Mouse (Mus musculus) CH12.LX (cell line): ENCODE measurements around the gene Nebl. TPM values are rescaled to one million over a fixed set of nuclear protein-coding genes. Genes with fewer than 3 reads are reported as not detected.

ENCODE experiments used
- DNase-seq: peaks from one replicate; pipeline ENCODE4 v3.0.0-alpha.2; 2013; ENCODE audit errors: extremely low read depth
- H3K27ac ChIP-seq: 2 replicates; pipeline ENCODE4 v1.5.1; 2012; ENCODE audit warnings: low read depth, mild to moderate bottlenecking, control low read depth, moderate library complexity; ENCODE audit not compliant: insufficient read depth
- H3K27me3 ChIP-seq: replicated peaks from 2 replicates; pipeline ENCODE3; 2012; ENCODE audit warnings: inconsistent platforms
- H3K36me3 ChIP-seq, 2 experiments: replicated peaks in 1 of 2; 2 replicates each; pipeline versions ENCODE3 to v1.6.1; 2012; ENCODE audit warnings: inconsistent platforms in 1 of 2, low read length in 1 of 2, mild to moderate bottlenecking in 1 of 2, mixed read lengths in 1 of 2, moderate library complexity in 1 of 2; ENCODE audit not compliant: control insufficient read depth in 1 of 2, insufficient read depth in 1 of 2
- H3K4me1 ChIP-seq, 2 experiments: 2 replicates each; pipeline ENCODE4 v1.6.1; 2012; ENCODE audit warnings: inconsistent platforms in 1 of 2, moderate library complexity in 1 of 2; ENCODE audit not compliant: insufficient read depth in 2 of 2, control insufficient read depth in 1 of 2
- H3K4me2 ChIP-seq: 2 replicates; pipeline ENCODE4 v1.6.1; 2012; ENCODE audit warnings: low read depth, mild to moderate bottlenecking, control low read depth; ENCODE audit not compliant: poor library complexity, insufficient read depth, severe bottlenecking
- H3K4me3 ChIP-seq, 3 experiments: fragments of 150-350 bp in 1 of 3; sonication (generic) in 1 of 3; replicated peaks in 1 of 3; 2 replicates each; pipeline versions ENCODE3 to v1.5.1; 2011 to 2012; ENCODE audit warnings: low read depth in 2 of 3, low read length in 2 of 3, mild to moderate bottlenecking in 2 of 3, moderate library complexity in 2 of 3, control low read depth in 1 of 3, improper control_type of control experiment in 1 of 3, inconsistent platforms in 1 of 3, mixed read lengths in 1 of 3; ENCODE audit not compliant: poor library complexity in 1 of 3
- H3K79me2 ChIP-seq: replicated peaks from 2 replicates; pipeline ENCODE4 v1.6.1; 2012; ENCODE audit warnings: mild to moderate bottlenecking, moderate library complexity; ENCODE audit not compliant: control insufficient read depth, poor library complexity, insufficient read depth, severe bottlenecking; ENCODE audit errors: extremely low read depth
- H3K9ac ChIP-seq: 2 replicates; pipeline ENCODE4 v1.6.1; 2012; ENCODE audit warnings: low read depth, mild to moderate bottlenecking, control low read depth, moderate library complexity; ENCODE audit not compliant: insufficient read depth
- H3K9me3 ChIP-seq: replicated peaks from 2 replicates; pipeline ENCODE3; 2012; ENCODE audit warnings: low read length, inconsistent platforms, mixed read lengths
- BHLHE40 ChIP-seq: IDR thresholded peaks from 2 replicates; pipeline ENCODE4 v1.6.1; 2011; ENCODE audit warnings: mild to moderate bottlenecking, low read depth, low read length, improper control_type of control experiment
- CHD2 ChIP-seq: IDR thresholded peaks from 2 replicates; pipeline ENCODE4 v1.6.1; 2011; ENCODE audit warnings: low read length, improper control_type of control experiment
- CTCF ChIP-seq, 2 experiments: IDR thresholded peaks in 1 of 2; conservative IDR thresholded peaks in 1 of 2; 2 replicates each; pipeline ENCODE4 v1.5.1; 2011 to 2012; ENCODE audit warnings: low read depth in 2 of 2, low read length in 2 of 2, improper control_type of control experiment in 1 of 2, inconsistent platforms in 1 of 2, mild to moderate bottlenecking in 1 of 2, moderate library complexity in 1 of 2
- ELF1 ChIP-seq: IDR thresholded peaks from 2 replicates; pipeline ENCODE4 v1.6.1; 2014; ENCODE audit warnings: low read depth, mild to moderate bottlenecking, inconsistent platforms, low read length, improper control_type of control experiment
- EP300 ChIP-seq: IDR thresholded peaks from 2 replicates; pipeline ENCODE4 v1.6.1; 2011; ENCODE audit warnings: low read length, improper control_type of control experiment
- ETS1 ChIP-seq: conservative IDR thresholded peaks from 2 replicates; pipeline ENCODE4 v1.6.1; 2012; ENCODE audit warnings: low read depth, mild to moderate bottlenecking, inconsistent platforms, low read length, improper control_type of control experiment, moderate library complexity
- IRF4 ChIP-seq: IDR thresholded peaks from 2 replicates; pipeline ENCODE4 v1.6.1; 2014; ENCODE audit warnings: low read depth, mild to moderate bottlenecking, inconsistent platforms, low read length, improper control_type of control experiment
- JUN ChIP-seq: IDR thresholded peaks from 2 replicates; pipeline ENCODE4 v1.6.1; 2011; ENCODE audit warnings: low read depth, mild to moderate bottlenecking, low read length, improper control_type of control experiment, moderate library complexity; ENCODE audit not compliant: insufficient read depth
- JUND ChIP-seq: conservative IDR thresholded peaks from 2 replicates; pipeline ENCODE4 v1.6.1; 2011; ENCODE audit warnings: low read depth, low read length, improper control_type of control experiment
- KAT2A ChIP-seq: IDR thresholded peaks from 2 replicates; pipeline ENCODE4 v1.6.1; 2012; ENCODE audit warnings: low read length, improper control_type of control experiment, inconsistent platforms; ENCODE audit not compliant: insufficient replicate concordance
- MAFK ChIP-seq: IDR thresholded peaks from 2 replicates; pipeline ENCODE4 v1.6.1; 2011; ENCODE audit warnings: low read length, improper control_type of control experiment; ENCODE audit not compliant: insufficient replicate concordance
- MAX ChIP-seq: IDR thresholded peaks from 2 replicates; pipeline ENCODE4 v1.6.1; 2011; ENCODE audit warnings: low read length, improper control_type of control experiment
- MAZ ChIP-seq: IDR thresholded peaks from 2 replicates; pipeline ENCODE4 v1.6.1; 2012; ENCODE audit warnings: low read depth, mild to moderate bottlenecking, inconsistent platforms, low read length, improper control_type of control experiment, moderate library complexity
- MEF2A ChIP-seq: IDR thresholded peaks from 2 replicates; pipeline ENCODE4 v1.6.1; 2014; ENCODE audit warnings: low read depth, mild to moderate bottlenecking, inconsistent platforms, low read length, improper control_type of control experiment, borderline replicate concordance
- MXI1 ChIP-seq: IDR thresholded peaks from 2 replicates; pipeline ENCODE4 v1.6.1; 2011; ENCODE audit warnings: mild to moderate bottlenecking, low read depth, low read length, improper control_type of control experiment
- NRF1 ChIP-seq: IDR thresholded peaks from 2 replicates; pipeline ENCODE4 v1.6.1; 2014; ENCODE audit warnings: low read depth, mild to moderate bottlenecking, inconsistent platforms, low read length, improper control_type of control experiment, moderate library complexity
- RCOR1 ChIP-seq: conservative IDR thresholded peaks from 2 replicates; pipeline ENCODE4 v1.6.1; 2012; ENCODE audit warnings: low read depth, mild to moderate bottlenecking, inconsistent platforms, low read length, improper control_type of control experiment
- SIN3A ChIP-seq: IDR thresholded peaks from 2 replicates; pipeline ENCODE4 v1.6.1; 2012; ENCODE audit warnings: low read length, improper control_type of control experiment, inconsistent platforms
- SMC3 ChIP-seq: IDR thresholded peaks from 2 replicates; pipeline ENCODE4 v1.6.1; 2011; ENCODE audit warnings: low read depth, low read length, improper control_type of control experiment
- USF2 ChIP-seq: conservative IDR thresholded peaks from 2 replicates; pipeline ENCODE4 v1.6.1; 2011; ENCODE audit warnings: low read depth, low read length, improper control_type of control experiment
- ZC3H11A ChIP-seq: IDR thresholded peaks from 2 replicates; pipeline ENCODE4 v1.6.1; 2012; ENCODE audit warnings: low read depth, mild to moderate bottlenecking, inconsistent platforms, low read length, improper control_type of control experiment
- dilution Hi-C: fragments of 300-500 bp; cut with MboI; formaldehyde crosslinking; loops from 2 replicates; pipeline ENCODE4 v1.14.3; 2020; ENCODE audit warnings: low sequenced_read_pairs; ENCODE audit not compliant: extremely low pct_unique_long_range_greater_than_20kb, extremely low pct_ligation_motif_present
- in situ Hi-C: fragments of 300-500 bp; cut with MboI; formaldehyde crosslinking; loops from 3 replicates; pipeline ENCODE4 v1.14.3; 2019; ENCODE audit warnings: low sequenced_read_pairs, low pct_ligation_motif_present, low pct_unique_long_range_greater_than_20kb, mixed read lengths
- polyA plus RNA-seq: library from polyadenylated mRNA; unstranded; fragments of >175 nt; gene quantifications from 2 replicates; pipeline ENCODE4 v1.2.1, GENCODE M21; 2012; ENCODE audit warnings: low read depth; ENCODE audit not compliant: insufficient read length
- total RNA-seq, 2 experiments: library from RNA; depleted of rRNA; stranded (reverse); fragments of 300-350 nt in 1 of 2; fragments of >200 nt in 1 of 2; gene quantifications; 2 replicates each; pipeline ENCODE4 v1.2.3; 2012 to 2014

Nebl gene
- total and polyA plus RNA-seq, 3 experiments, result 12.6 to 113 (median 46.4) TPM

GRCm38 (mm10) chr2:17742051-17742763, 10.9 kb upstream of the Nebl start:
- H3K4me3 ChIP-seq, result peak overlapping the region; percentile 49 to 51 (median 50)
- H3K4me1 ChIP-seq, result peaks cover 2 to 11% of the 10 kb centered on the region in 2 experiments; a peak in 3 of 4 replicates
- DNase-seq, result peak; percentile 22
- H3K79me2 ChIP-seq, result no peaks in the 10 kb centered on the region
- in situ Hi-C loops, result no loop called here
- TF ChIP-seq ETS1, result peak; percentile 20; the same call in 1 of the 2 replicates
- peak; percentile 33; the same call in 1 of the 2 replicates for TF ChIP-seq EP300
- peak; percentile 59; the same call in 1 of the 2 replicates for TF ChIP-seq CHD2
- peak; percentile 66 for TF ChIP-seq BHLHE40
- no peak for TF ChIP-seq ELF1
- TF ChIP-seq JUN, result peak; percentile 12; the same call in 1 of the 2 replicates
- TF ChIP-seq SIN3A, result peak; percentile 50
- TF ChIP-seq MXI1, result no peak
- TF ChIP-seq, all 38 proteins: peak for 6
- dilution Hi-C loops, result no loop called here
- H3K36me3 ChIP-seq, result no peaks in the 10 kb centered on the region
- peak overlapping the region; percentile 33 for H3K4me2 ChIP-seq
- no peaks in the 10 kb centered on the region for H3K27me3 ChIP-seq
- no peaks in the 10 kb centered on the region for H3K9me3 ChIP-seq
- peak overlapping the region; percentile 59; the same call in 1 of the 2 replicates for H3K9ac ChIP-seq
- H3K27ac ChIP-seq, result no peak overlapping the region

GRCm38 (mm10) chr2:17741555-17741954, 10.3 kb upstream of the Nebl start:
- H3K9ac ChIP-seq, result peak overlapping the region; percentile 59
- H3K27ac ChIP-seq, result no peak overlapping the region
- dilution Hi-C loops, result no loop called here
- H3K4me3 ChIP-seq, result peak overlapping the region; percentile 49 to 51 (median 50)
- H3K27me3 ChIP-seq, result no peaks in the 10 kb centered on the region
- peak overlapping the region; percentile 33 for H3K4me2 ChIP-seq
- DNase-seq, result peak; percentile 75
- H3K79me2 ChIP-seq, result no peaks in the 10 kb centered on the region
- in situ Hi-C loops, result no loop called here
- peak; percentile 84; the same call in 1 of the 2 replicates for TF ChIP-seq RCOR1
- peak; percentile 74 for TF ChIP-seq ETS1
- no peak for TF ChIP-seq USF2
- peak; percentile 63 for TF ChIP-seq EP300
- TF ChIP-seq JUND, result peak; percentile 63
- TF ChIP-seq BHLHE40, result peak; percentile 52
- TF ChIP-seq SMC3, result 0 out of 2 replicates have a peak, but pooled peaks have one; percentile 3
- TF ChIP-seq KAT2A, result no peak
- TF ChIP-seq MAZ, result no peak; the same call in 1 of the 2 replicates
- TF ChIP-seq MAFK, result peak; percentile 54; the same call in 1 of the 2 replicates
- peak; percentile 81 for TF ChIP-seq IRF4
- no peak for TF ChIP-seq CTCF (conservative IDR thresholded peaks at IDR 0.05 in 1 of 2, IDR thresholded peaks at IDR 0.05 in 1 of 2; ENCODE audit: low read depth in 2 of 2, low read length in 2 of 2)
- TF ChIP-seq SIN3A, result no peak; the same call in 1 of the 2 replicates
- TF ChIP-seq CHD2, result peak; percentile 53; the same call in 1 of the 2 replicates
- peak; percentile 45 for TF ChIP-seq MAX
- 0 out of 2 replicates have a peak, but pooled peaks have one; percentile 41 for TF ChIP-seq NRF1
- TF ChIP-seq ZC3H11A, result no peak
- TF ChIP-seq JUN, result peak; percentile 52; the same call in 1 of the 2 replicates
- TF ChIP-seq MEF2A, result peak; percentile 39; the same call in 1 of the 2 replicates
- no peaks in the 10 kb centered on the region for H3K36me3 ChIP-seq
- H3K4me1 ChIP-seq, result peaks cover 2 to 11% of the 10 kb centered on the region in 2 experiments; a peak in 3 of 4 replicates
- no peaks in the 10 kb centered on the region for H3K9me3 ChIP-seq
